Mouse (Mus musculus): ENCODE results near the gene Znrf1.
"Not testable (repeated sequence)": the region's sequence is repeated elsewhere in the genome, so short reads cannot be mapped to it uniquely, and the experiment has no call there.

DNA sequence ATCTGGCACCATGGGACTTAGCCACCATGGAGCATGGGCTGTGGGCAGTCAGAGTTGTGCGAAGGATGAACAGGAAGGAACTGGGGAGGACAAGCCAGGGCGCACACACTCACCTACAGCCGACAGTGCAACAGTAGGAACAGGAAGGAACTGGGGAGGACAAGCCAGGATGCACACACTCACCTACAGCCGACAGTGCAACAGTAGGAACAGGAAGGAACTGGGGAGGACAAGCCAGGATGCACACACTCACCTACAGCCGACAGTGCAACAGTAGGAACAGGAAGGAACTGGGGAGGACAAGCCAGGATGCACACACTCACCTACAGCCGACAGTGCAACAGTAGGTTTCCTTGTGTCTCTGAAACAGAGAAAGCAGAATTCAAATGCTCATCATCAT is 37.6 kb upstream of the Znrf1 start:
- not testable (repeated sequence) for TF ChIP-seq CTCF (IDR thresholded peaks at IDR 0.05; ENCODE audit: borderline replicate concordance, extremely low read depth, insufficient read depth, insufficient read length); POLR2A (IDR thresholded peaks at IDR 0.05; ENCODE audit: borderline replicate concordance, extremely low read depth, insufficient read depth, insufficient read length, poor library complexity, severe bottlenecking)

All from brain, embryonic 14.5 days (tissue).